Mouse (Mus musculus): ENCODE measurements around the gene Alpk3. TPM values are rescaled to one million over a fixed set of nuclear protein-coding genes. Genes with fewer than 3 reads are reported as not detected.

Gene Alpk3
- polyA plus RNA-seq, 2 experiments: 3.5 to 3.9 TPM

DNA sequence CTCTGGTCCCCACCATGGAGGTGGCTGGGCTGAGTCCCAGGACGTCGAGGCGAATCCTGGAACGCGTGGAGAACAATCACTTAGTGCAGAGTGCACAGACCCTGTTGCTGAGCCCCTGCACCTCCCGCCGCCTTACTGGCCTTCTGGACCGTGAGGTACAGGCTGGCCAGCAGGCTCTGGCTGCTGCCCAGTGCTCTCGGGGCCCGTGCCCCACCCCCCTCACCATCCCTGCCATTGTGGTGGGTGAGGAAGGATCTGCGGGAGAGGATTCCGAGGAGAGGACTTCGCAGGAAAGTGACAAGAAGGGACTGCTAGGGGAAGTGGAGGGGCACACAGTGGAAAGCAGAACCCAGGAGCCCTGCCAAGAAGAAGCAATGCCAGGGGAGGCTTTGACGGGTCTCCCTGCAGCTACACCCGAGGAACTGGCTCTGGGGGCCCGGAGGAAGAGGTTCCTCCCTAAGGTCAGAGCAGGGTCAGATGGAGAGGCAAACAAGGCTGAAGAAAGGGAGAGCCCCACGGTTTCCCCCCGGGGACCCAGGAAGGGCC lies 36.1 kb downstream of the Alpk3 start:
- no peak for ATAC-seq (ENCODE audit: low FRiP score, low read depth)
- no peak overlapping the region for H3K27ac ChIP-seq (replicated peaks; ENCODE audit: low read depth, low read length)
- 61% methylated on average over 18 of the region's 18 CpGs for WGBS
- H3K36me3 ChIP-seq (ENCODE audit: control insufficient read depth, insufficient read depth, low read length): no peaks in the 10 kb centered on the region
- H3K27me3 ChIP-seq (ENCODE audit: control insufficient read depth, insufficient read depth, low read length): no peaks in the 10 kb centered on the region
- no peaks in the 10 kb centered on the region for H3K9me3 ChIP-seq (ENCODE audit: control insufficient read depth, low read length)
- TF ChIP-seq POLR2A (IDR thresholded peaks at IDR 0.05; ENCODE audit: borderline replicate concordance, extremely low read depth, insufficient read depth, insufficient read length): no peak
- DNase-seq (ENCODE audit: low spot score): no peak
- no peak overlapping the region for H3K4me2 ChIP-seq (replicated peaks; ENCODE audit: low read depth, low read length, severe bottlenecking)
- no peak overlapping the region for H3K9ac ChIP-seq (ENCODE audit: low read depth, low read length, severe bottlenecking)
- no peak overlapping the region for H3K4me3 ChIP-seq (replicated peaks; ENCODE audit: low read length)
- no peaks in the 10 kb centered on the region for H3K4me1 ChIP-seq (ENCODE audit: control insufficient read depth, insufficient read depth, low read length)

DNA sequence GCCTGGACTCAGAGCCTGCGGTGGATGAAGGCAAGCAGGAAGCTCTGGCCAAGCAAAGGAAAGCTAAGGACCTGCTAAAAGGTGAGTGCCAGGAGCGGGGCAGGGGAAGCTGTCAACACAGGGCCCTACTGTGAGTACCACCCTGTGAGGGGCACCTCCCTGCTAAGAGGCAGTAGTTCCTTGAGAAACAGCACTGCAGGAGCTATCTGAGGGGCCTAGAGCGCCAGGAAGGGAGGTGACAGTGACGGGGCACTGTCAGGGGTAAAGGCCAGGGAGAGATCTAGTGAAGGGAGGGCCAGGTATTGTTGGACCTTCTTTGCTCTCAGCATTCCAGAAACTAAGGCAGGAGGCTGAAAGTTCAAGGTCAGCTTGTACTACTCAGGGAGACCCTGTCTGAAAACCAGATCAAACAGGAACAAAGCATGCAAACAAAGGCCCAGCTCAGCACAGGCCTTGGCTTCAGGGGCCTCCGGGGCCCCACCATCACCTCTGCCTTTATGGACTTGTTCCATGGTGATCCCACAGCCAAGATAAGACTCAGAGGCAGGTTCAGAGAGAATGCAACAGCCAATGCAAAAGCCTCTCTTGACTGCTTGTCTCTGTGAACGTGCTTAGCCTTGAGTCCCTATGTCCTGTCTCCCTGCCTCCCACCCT lies 36.8 kb downstream of the Alpk3 start:
- no peaks in the 10 kb centered on the region for H3K27me3 ChIP-seq (ENCODE audit: control insufficient read depth, insufficient read depth, low read length)
- no peak for TF ChIP-seq POLR2A (IDR thresholded peaks at IDR 0.05; ENCODE audit: borderline replicate concordance, extremely low read depth, insufficient read depth, insufficient read length)
- H3K9ac ChIP-seq (ENCODE audit: low read depth, low read length, severe bottlenecking): no peak overlapping the region; the same call in 1 of the 2 replicates
- H3K9me3 ChIP-seq (ENCODE audit: control insufficient read depth, low read length): no peaks in the 10 kb centered on the region
- H3K4me1 ChIP-seq (ENCODE audit: control insufficient read depth, insufficient read depth, low read length): no peaks in the 10 kb centered on the region
- ATAC-seq (ENCODE audit: low FRiP score, low read depth) (no peak), DNase-seq (ENCODE audit: low spot score) (no peak)
- 87% methylated on average over 6 of the region's 6 CpGs for WGBS
- H3K27ac ChIP-seq (replicated peaks; ENCODE audit: low read depth, low read length): no peak overlapping the region
- no peak overlapping the region for H3K4me2 ChIP-seq (replicated peaks; ENCODE audit: low read depth, low read length, severe bottlenecking)
- H3K4me3 ChIP-seq (replicated peaks; ENCODE audit: low read length): no peak overlapping the region
- H3K36me3 ChIP-seq (ENCODE audit: control insufficient read depth, insufficient read depth, low read length): no peaks in the 10 kb centered on the region

DNA sequence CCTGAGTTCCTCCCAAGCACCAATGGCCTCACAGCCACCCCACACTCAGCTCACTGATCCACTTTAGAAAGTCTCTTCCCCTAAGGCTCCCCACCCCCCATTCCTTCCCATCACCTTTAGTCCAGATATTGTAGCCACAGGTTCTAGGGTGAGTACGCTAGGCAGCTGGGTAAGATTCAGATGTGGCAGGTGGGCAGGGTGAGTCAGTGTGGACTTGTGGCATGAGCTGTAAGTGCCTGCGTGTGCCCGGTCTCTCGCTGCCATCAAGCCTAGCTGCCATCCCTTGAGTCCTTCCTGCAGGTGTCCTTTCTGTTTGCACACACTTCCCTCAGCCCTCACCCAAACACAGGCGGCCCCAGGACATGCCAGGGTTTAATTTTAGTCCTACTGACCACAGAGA lies 42.9 kb downstream of the Alpk3 start:
- Histone ChIP-seq H3K36me3 (ENCODE audit: control insufficient read depth, insufficient read depth, low read length) (no peaks in the 10 kb centered on the region), H3K4me3 (replicated peaks; ENCODE audit: low read length) (no peak overlapping the region), H3K9ac (ENCODE audit: low read depth, low read length, severe bottlenecking) (no peak overlapping the region), H3K4me1 (ENCODE audit: control insufficient read depth, insufficient read depth, low read length) (no peaks in the 10 kb centered on the region), H3K27me3 (ENCODE audit: control insufficient read depth, insufficient read depth, low read length) (no peaks in the 10 kb centered on the region), H3K4me2 (replicated peaks; ENCODE audit: low read depth, low read length, severe bottlenecking) (no peak overlapping the region), H3K9me3 (ENCODE audit: control insufficient read depth, low read length) (no peaks in the 10 kb centered on the region), H3K27ac (replicated peaks; ENCODE audit: low read depth, low read length) (no peak overlapping the region)
- DNase-seq (ENCODE audit: low spot score) (no peak), ATAC-seq (ENCODE audit: low FRiP score, low read depth) (no peak)
- 86% methylated on average over 5 of the region's 5 CpGs for WGBS
- TF ChIP-seq POLR2A (IDR thresholded peaks at IDR 0.05; ENCODE audit: borderline replicate concordance, extremely low read depth, insufficient read depth, insufficient read length): no peak

DNA sequence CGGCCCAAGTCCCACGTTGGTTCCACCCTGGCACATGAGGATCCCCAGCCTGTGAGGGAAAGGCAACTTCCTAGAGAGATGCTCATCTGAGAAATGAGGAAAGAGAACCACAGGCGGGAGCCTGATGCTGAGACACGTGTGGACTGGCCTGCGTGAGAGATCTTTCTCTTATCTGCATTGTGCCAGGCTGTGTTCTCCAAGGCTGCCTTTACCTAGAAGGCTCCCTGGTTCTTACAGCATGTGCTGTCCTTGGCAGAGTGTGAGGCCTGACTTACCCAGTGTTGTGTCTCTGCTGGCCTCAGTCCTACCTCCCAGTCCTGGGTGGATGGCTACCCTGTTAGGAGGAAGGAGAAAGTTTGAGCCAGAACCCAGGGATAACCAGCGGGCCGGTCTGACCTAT lies 45.5 kb downstream of the Alpk3 start:
- ATAC-seq (ENCODE audit: low FRiP score, low read depth) (no peak), DNase-seq (ENCODE audit: low spot score) (no peak)
- Histone ChIP-seq H3K4me3 (replicated peaks; ENCODE audit: low read length) (no peak overlapping the region), H3K4me1 (ENCODE audit: control insufficient read depth, insufficient read depth, low read length) (no peaks in the 10 kb centered on the region), H3K9me3 (ENCODE audit: control insufficient read depth, low read length) (no peaks in the 10 kb centered on the region), H3K27ac (replicated peaks; ENCODE audit: low read depth, low read length) (no peak overlapping the region), H3K36me3 (ENCODE audit: control insufficient read depth, insufficient read depth, low read length) (no peaks in the 10 kb centered on the region), H3K9ac (ENCODE audit: low read depth, low read length, severe bottlenecking) (no peak overlapping the region), H3K4me2 (replicated peaks; ENCODE audit: low read depth, low read length, severe bottlenecking) (no peak overlapping the region), H3K27me3 (ENCODE audit: control insufficient read depth, insufficient read depth, low read length) (no peaks in the 10 kb centered on the region)
- WGBS: 92% methylated on average over 7 of the region's 7 CpGs
- TF ChIP-seq POLR2A (IDR thresholded peaks at IDR 0.05; ENCODE audit: borderline replicate concordance, extremely low read depth, insufficient read depth, insufficient read length): no peak

DNA sequence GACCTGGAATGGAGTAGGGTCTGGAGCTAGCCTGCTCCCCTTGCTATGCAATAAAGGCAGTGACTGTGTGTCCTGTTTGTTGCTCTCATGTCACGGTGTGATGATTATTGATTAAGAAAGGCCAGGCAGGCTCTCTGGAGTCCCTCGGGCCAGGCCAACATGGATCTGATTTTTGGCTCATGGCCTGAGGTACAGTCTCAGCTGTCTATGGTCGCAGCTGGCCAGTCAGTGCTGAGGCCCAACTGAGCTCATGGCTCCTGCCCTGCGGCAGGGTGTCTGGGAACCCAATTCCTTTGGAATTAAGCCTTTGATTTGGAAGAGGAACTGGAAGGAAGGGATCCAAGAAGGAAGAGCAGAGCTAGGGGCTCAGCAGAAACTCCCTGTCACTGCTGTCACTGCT lies 48.1 kb downstream of the Alpk3 start:
- TF ChIP-seq POLR2A (IDR thresholded peaks at IDR 0.05; ENCODE audit: borderline replicate concordance, extremely low read depth, insufficient read depth, insufficient read length): no peak

More for the DNA sequence above, 48.1 kb downstream of the Alpk3 start:
- no peak overlapping the region for H3K4me3 ChIP-seq (replicated peaks; ENCODE audit: low read length)
- WGBS: 53% methylated on average over 4 of the region's 4 CpGs
- H3K36me3 ChIP-seq (ENCODE audit: control insufficient read depth, insufficient read depth, low read length): no peaks in the 10 kb centered on the region
- H3K27ac ChIP-seq (replicated peaks; ENCODE audit: low read depth, low read length): no peak overlapping the region
- DNase-seq (ENCODE audit: low spot score) (no peak), ATAC-seq (ENCODE audit: low FRiP score, low read depth) (no peak)
- peaks cover 7% of the 10 kb centered on the region; the same call in 1 of the 2 replicates for H3K4me1 ChIP-seq (ENCODE audit: control insufficient read depth, insufficient read depth, low read length)
- H3K4me2 ChIP-seq (replicated peaks; ENCODE audit: low read depth, low read length, severe bottlenecking): no peak overlapping the region
- no peak overlapping the region for H3K9ac ChIP-seq (ENCODE audit: low read depth, low read length, severe bottlenecking)
- no peaks in the 10 kb centered on the region for H3K9me3 ChIP-seq (ENCODE audit: control insufficient read depth, low read length)
- H3K27me3 ChIP-seq (ENCODE audit: control insufficient read depth, insufficient read depth, low read length): no peaks in the 10 kb centered on the region

Data from limb, embryonic 14.5 days (tissue).